Mouse (Mus musculus): Measurements from ENCODE around the gene Atxn10. TPM values are rescaled to one million over a fixed set of nuclear protein-coding genes. Genes with fewer than 3 reads are reported as not detected.

Gene Atxn10
- polyA plus RNA-seq, 1 experiment from 2014 or later, result 457 TPM

- Histone ChIP-seq H3K9ac (ENCODE audit: low read depth, low read length) (no peak overlapping the region), H3K9me3 (ENCODE audit: control insufficient read depth, low read length) (no peaks in the 10 kb centered on the region), H3K4me1 (replicated peaks; ENCODE audit: control insufficient read depth, insufficient read depth, low read length) (no peaks in the 10 kb centered on the region), H3K36me3 (ENCODE audit: control insufficient read depth, insufficient read depth, low read length) (no peaks in the 10 kb centered on the region), H3K4me3 (ENCODE audit: low read depth, low read length) (no peak overlapping the region), H3K27ac (ENCODE audit: low read depth, low read length) (no peak overlapping the region), H3K4me2 (replicated peaks; ENCODE audit: low read depth, low read length) (no peak overlapping the region), H3K27me3 (ENCODE audit: control insufficient read depth, insufficient read depth, low read length) (no peaks in the 10 kb centered on the region)
- WGBS, result 82% methylated on average over 3 of the region's 3 CpGs
- ATAC-seq (ENCODE audit: low FRiP score) (no peak), DNase-seq (ENCODE audit: low spot score) (no peak)
These were observed 88.2 kb downstream of the Atxn10 start for GRCm38 (mm10) chr15:85424197-85424596.

GRCm38 (mm10) chr15:85428140-85428539, 92.1 kb downstream of the Atxn10 start:
- H3K36me3 ChIP-seq (ENCODE audit: control insufficient read depth, insufficient read depth, low read length), result no peaks in the 10 kb centered on the region
- no peaks in the 10 kb centered on the region for H3K4me1 ChIP-seq (replicated peaks; ENCODE audit: control insufficient read depth, insufficient read depth, low read length)
- H3K27me3 ChIP-seq (ENCODE audit: control insufficient read depth, insufficient read depth, low read length), result no peaks in the 10 kb centered on the region
- 81% methylated on average over 6 of the region's 6 CpGs for WGBS
- no peak overlapping the region for H3K9ac ChIP-seq (ENCODE audit: low read depth, low read length)
- no peaks in the 10 kb centered on the region for H3K9me3 ChIP-seq (ENCODE audit: control insufficient read depth, low read length)
- no peak for DNase-seq (ENCODE audit: low spot score)
- no peak overlapping the region for H3K4me2 ChIP-seq (replicated peaks; ENCODE audit: low read depth, low read length)
- ATAC-seq (ENCODE audit: low FRiP score), result no peak
- H3K4me3 ChIP-seq (ENCODE audit: low read depth, low read length), result no peak overlapping the region
- H3K27ac ChIP-seq (ENCODE audit: low read depth, low read length), result no peak overlapping the region

DNA sequence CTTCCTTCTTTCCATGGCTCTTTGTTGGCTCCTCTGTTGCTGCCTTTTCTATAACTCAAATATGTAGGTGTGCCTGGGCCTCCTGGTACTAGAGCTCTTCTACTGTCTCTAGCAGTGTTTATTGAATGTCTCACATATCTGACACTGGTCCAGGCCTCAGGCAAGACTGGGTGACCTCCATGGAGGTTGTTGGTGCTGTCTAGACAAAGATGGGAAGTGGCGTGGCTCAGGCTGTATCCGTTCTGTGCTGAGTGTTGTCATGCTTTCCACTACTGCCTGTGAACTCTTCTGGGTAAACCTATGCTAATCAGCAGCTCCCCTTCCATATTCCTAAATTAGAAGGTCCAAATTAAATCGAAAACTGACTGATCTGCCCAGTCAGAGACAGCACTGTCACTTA, 106.5 kb downstream of the Atxn10 start:
- WGBS, result 96% methylated on average over 3 of the region's 3 CpGs
- Histone ChIP-seq H3K9ac (ENCODE audit: low read depth, low read length) (no peak overlapping the region), H3K4me1 (replicated peaks; ENCODE audit: control insufficient read depth, insufficient read depth, low read length) (no peaks in the 10 kb centered on the region), H3K36me3 (ENCODE audit: control insufficient read depth, insufficient read depth, low read length) (no peaks in the 10 kb centered on the region; the same call in 1 of the 2 replicates), H3K9me3 (ENCODE audit: control insufficient read depth, low read length) (no peaks in the 10 kb centered on the region), H3K4me3 (ENCODE audit: low read depth, low read length) (no peak overlapping the region), H3K27ac (ENCODE audit: low read depth, low read length) (no peak overlapping the region), H3K4me2 (replicated peaks; ENCODE audit: low read depth, low read length) (no peak overlapping the region), H3K27me3 (ENCODE audit: control insufficient read depth, insufficient read depth, low read length) (no peaks in the 10 kb centered on the region)
- DNase-seq (ENCODE audit: low spot score) (no peak), ATAC-seq (ENCODE audit: low FRiP score) (no peak)

DNA sequence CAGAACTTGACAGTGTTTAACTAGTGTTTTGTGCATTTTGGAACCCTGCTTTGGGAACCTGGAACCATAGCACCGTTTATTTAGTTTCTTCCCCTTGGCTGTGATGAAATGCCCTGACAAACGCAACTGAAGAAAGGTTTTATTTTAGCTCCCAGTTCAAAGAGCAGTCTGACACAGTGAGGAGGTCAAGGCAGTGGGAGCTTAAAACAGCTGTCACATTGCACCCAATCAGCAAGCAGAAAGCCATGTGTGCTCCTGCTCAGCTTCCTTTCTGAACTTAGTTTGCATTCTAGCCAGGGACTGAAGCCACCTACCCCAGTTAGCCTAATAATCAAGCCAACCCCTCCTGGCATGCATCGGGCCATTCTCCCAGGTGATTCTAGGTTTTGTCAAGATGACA, 110.6 kb downstream of the Atxn10 start:
- WGBS, result 86% methylated on average over 3 of the region's 3 CpGs
- Histone ChIP-seq H3K36me3 (ENCODE audit: control insufficient read depth, insufficient read depth, low read length) (no peaks in the 10 kb centered on the region; the same call in 1 of the 2 replicates), H3K27me3 (ENCODE audit: control insufficient read depth, insufficient read depth, low read length) (no peaks in the 10 kb centered on the region), H3K9ac (ENCODE audit: low read depth, low read length) (no peak overlapping the region), H3K27ac (ENCODE audit: low read depth, low read length) (no peak overlapping the region), H3K4me1 (replicated peaks; ENCODE audit: control insufficient read depth, insufficient read depth, low read length) (no peaks in the 10 kb centered on the region), H3K4me3 (ENCODE audit: low read depth, low read length) (no peak overlapping the region), H3K4me2 (replicated peaks; ENCODE audit: low read depth, low read length) (no peak overlapping the region), H3K9me3 (ENCODE audit: control insufficient read depth, low read length) (no peaks in the 10 kb centered on the region)
- ATAC-seq (ENCODE audit: low FRiP score), result no peak
- no peak for DNase-seq (ENCODE audit: low spot score)

DNA sequence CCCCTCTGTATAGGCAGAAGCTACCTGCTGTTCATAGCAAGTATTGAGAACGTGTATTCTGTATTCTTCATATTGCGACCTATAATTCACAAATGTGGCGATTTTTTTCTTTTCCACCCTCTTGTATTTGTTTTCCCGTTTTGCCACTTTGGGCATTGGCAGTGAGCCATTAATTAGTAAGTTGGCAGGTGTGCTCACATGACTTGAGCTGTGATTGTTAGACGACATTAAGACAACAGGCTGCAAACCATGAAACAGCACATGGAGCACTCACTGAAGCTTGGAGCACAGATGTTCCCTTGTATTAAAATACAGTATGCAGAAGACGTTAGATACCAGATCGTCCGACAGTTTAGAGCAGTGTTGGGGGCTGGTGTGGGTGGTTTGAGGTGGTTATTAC, 120.8 kb downstream of the Atxn10 start:
- Histone ChIP-seq H3K4me1 (replicated peaks; ENCODE audit: control insufficient read depth, insufficient read depth, low read length) (peaks cover 24% of the 10 kb centered on the region), H3K4me3 (ENCODE audit: low read depth, low read length) (no peak overlapping the region), H3K36me3 (ENCODE audit: control insufficient read depth, insufficient read depth, low read length) (no peaks in the 10 kb centered on the region), H3K27me3 (ENCODE audit: control insufficient read depth, insufficient read depth, low read length) (no peaks in the 10 kb centered on the region), H3K4me2 (replicated peaks; ENCODE audit: low read depth, low read length) (no peak overlapping the region), H3K9ac (ENCODE audit: low read depth, low read length) (no peak overlapping the region), H3K27ac (ENCODE audit: low read depth, low read length) (peak overlapping the region; percentile 70), H3K9me3 (ENCODE audit: control insufficient read depth, low read length) (no peaks in the 10 kb centered on the region)
- DNase-seq (ENCODE audit: low spot score), result no peak
- ATAC-seq (ENCODE audit: low FRiP score), result no peak
- 80% methylated on average over 8 of the region's 8 CpGs for WGBS

GRCm38 (mm10) chr15:85457838-85458237, 121.8 kb downstream of the Atxn10 start:
- no peaks in the 10 kb centered on the region for H3K9me3 ChIP-seq (ENCODE audit: control insufficient read depth, low read length)
- no peaks in the 10 kb centered on the region for H3K36me3 ChIP-seq (ENCODE audit: control insufficient read depth, insufficient read depth, low read length)
- no peak for ATAC-seq (ENCODE audit: low FRiP score)
- WGBS, result 65% methylated on average over 8 of the region's 8 CpGs
- H3K4me2 ChIP-seq (replicated peaks; ENCODE audit: low read depth, low read length), result no peak overlapping the region
- H3K9ac ChIP-seq (ENCODE audit: low read depth, low read length), result no peak overlapping the region
- H3K4me3 ChIP-seq (ENCODE audit: low read depth, low read length), result no peak overlapping the region
- H3K4me1 ChIP-seq (replicated peaks; ENCODE audit: control insufficient read depth, insufficient read depth, low read length), result peaks cover 27% of the 10 kb centered on the region
- peak overlapping the region; percentile 87 for H3K27ac ChIP-seq (ENCODE audit: low read depth, low read length)
- H3K27me3 ChIP-seq (ENCODE audit: control insufficient read depth, insufficient read depth, low read length), result no peaks in the 10 kb centered on the region
- peak; percentile 24 for DNase-seq (ENCODE audit: low spot score)

DNA sequence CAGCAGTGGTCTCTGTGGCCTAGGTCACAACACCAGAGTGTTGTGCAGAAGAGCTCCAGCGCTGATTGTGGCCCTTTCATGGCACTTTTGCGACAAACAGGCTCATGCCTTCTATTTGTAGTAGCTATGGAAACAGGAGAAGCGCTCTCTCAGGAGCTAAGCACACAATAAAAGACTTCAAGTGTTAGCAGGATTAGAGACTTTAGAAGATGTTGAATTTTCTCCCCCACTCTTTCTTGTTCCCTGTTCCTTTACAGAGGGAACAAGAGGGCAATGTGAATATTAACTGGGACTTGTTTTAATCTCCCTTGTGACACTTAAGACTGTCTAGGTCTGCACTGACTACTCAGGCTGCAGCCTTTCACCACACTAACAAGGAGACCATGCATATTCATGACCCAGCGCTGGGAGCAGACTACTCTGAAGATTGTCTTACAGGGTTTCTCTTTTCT, 122.6 kb downstream of the Atxn10 start:
- Histone ChIP-seq H3K9me3 (ENCODE audit: control insufficient read depth, low read length) (no peaks in the 10 kb centered on the region), H3K4me1 (replicated peaks; ENCODE audit: control insufficient read depth, insufficient read depth, low read length) (peaks cover 29% of the 10 kb centered on the region), H3K4me3 (ENCODE audit: low read depth, low read length) (no peak overlapping the region), H3K27ac (ENCODE audit: low read depth, low read length) (peak overlapping the region; percentile 87), H3K9ac (ENCODE audit: low read depth, low read length) (no peak overlapping the region), H3K36me3 (ENCODE audit: control insufficient read depth, insufficient read depth, low read length) (no peaks in the 10 kb centered on the region), H3K4me2 (replicated peaks; ENCODE audit: low read depth, low read length) (no peak overlapping the region), H3K27me3 (ENCODE audit: control insufficient read depth, insufficient read depth, low read length) (no peaks in the 10 kb centered on the region)
- WGBS, result 27% methylated on average over 4 of the region's 4 CpGs
- ATAC-seq (ENCODE audit: low FRiP score) (peak; percentile 54), DNase-seq (ENCODE audit: low spot score) (peak; percentile 58)

GRCm38 (mm10) chr15:85461541-85461940, 125.5 kb downstream of the Atxn10 start:
- Histone ChIP-seq H3K9me3 (ENCODE audit: control insufficient read depth, low read length) (no peaks in the 10 kb centered on the region), H3K4me2 (replicated peaks; ENCODE audit: low read depth, low read length) (no peak overlapping the region), H3K27me3 (ENCODE audit: control insufficient read depth, insufficient read depth, low read length) (no peaks in the 10 kb centered on the region), H3K4me3 (ENCODE audit: low read depth, low read length) (no peak overlapping the region), H3K9ac (ENCODE audit: low read depth, low read length) (no peak overlapping the region), H3K27ac (ENCODE audit: low read depth, low read length) (peak overlapping the region; percentile 87), H3K4me1 (replicated peaks; ENCODE audit: control insufficient read depth, insufficient read depth, low read length) (peaks cover 32% of the 10 kb centered on the region), H3K36me3 (ENCODE audit: control insufficient read depth, insufficient read depth, low read length) (no peaks in the 10 kb centered on the region)
- peak; percentile 77 for DNase-seq (ENCODE audit: low spot score)
- ATAC-seq (ENCODE audit: low FRiP score), result peak; percentile 80
- WGBS, result 27% methylated on average over 4 of the region's 4 CpGs

- Histone ChIP-seq H3K9ac (ENCODE audit: low read depth, low read length) (peak overlapping the region; percentile 40), H3K36me3 (ENCODE audit: control insufficient read depth, insufficient read depth, low read length) (no peaks in the 10 kb centered on the region), H3K9me3 (ENCODE audit: control insufficient read depth, low read length) (no peaks in the 10 kb centered on the region), H3K27ac (ENCODE audit: low read depth, low read length) (peak overlapping the region; percentile 87), H3K4me2 (replicated peaks; ENCODE audit: low read depth, low read length) (no peak overlapping the region), H3K4me1 (replicated peaks; ENCODE audit: control insufficient read depth, insufficient read depth, low read length) (peaks cover 29% of the 10 kb centered on the region), H3K27me3 (ENCODE audit: control insufficient read depth, insufficient read depth, low read length) (no peaks in the 10 kb centered on the region), H3K4me3 (ENCODE audit: low read depth, low read length) (no peak overlapping the region)
- no peak for DNase-seq (ENCODE audit: low spot score)
- 54% methylated on average over 4 of the region's 4 CpGs for WGBS
- ATAC-seq (ENCODE audit: low FRiP score), result no peak
These were observed 126.1 kb downstream of the Atxn10 start for GRCm38 (mm10) chr15:85462138-85462537.
